Mouse (Mus musculus): ENCODE measurements around the gene Hivep3.

GRCm38 (mm10) chr4:119939786-119940185 is 206.2 kb downstream of the Hivep3 start:
- TF ChIP-seq CTCF (IDR thresholded peaks at IDR 0.05; ENCODE audit: control insufficient read depth, insufficient read depth, insufficient replicate concordance, low read depth, low read length), result no peak
- TF ChIP-seq POLR2A (IDR thresholded peaks at IDR 0.05; ENCODE audit: control insufficient read depth, low read depth, low read length), result no peak
